Mouse (Mus musculus) spleen, adult 2 months (tissue): ENCODE data around the gene Macrod2.

ENCODE experiments used
- CTCF ChIP-seq: fragments of 200-500 bp; IDR thresholded peaks from 2 replicates; pipeline ENCODE4 v1.5.1; 2011; ENCODE audit warnings: mild to moderate bottlenecking, inconsistent platforms; ENCODE audit not compliant: insufficient read depth, insufficient read length, insufficient replicate concordance; ENCODE audit errors: extremely low read depth
- POLR2A ChIP-seq: fragments of 200-500 bp; IDR thresholded peaks from 2 replicates; pipeline ENCODE4 v1.6.1; 2011; ENCODE audit warnings: low read depth, low read length, inconsistent platforms

DNA sequence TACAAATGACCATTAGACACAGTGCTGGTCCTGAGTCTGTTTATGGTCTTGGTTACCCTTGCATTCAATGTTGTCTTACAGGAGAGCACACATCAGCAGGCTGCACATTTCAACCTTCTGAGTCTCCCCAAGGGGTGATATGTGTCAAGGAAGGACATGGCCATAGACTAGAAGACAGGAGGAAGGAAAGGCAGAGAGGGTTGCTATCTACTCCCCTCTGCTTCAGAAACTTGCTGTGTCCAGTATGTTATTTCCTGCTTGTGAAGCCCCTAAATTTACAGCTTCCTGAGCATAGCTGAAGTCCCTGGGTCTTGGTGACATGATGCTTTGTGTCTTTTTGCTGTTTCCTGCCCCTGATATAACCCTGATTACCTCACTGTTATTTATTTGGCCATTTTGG is 799.4 kb downstream of the Macrod2 start:
- TF ChIP-seq POLR2A (no peak), CTCF (no peak)
